Mouse (Mus musculus): Measurements from ENCODE around the gene Rbm14.

The Rbm14 gene

DNA sequence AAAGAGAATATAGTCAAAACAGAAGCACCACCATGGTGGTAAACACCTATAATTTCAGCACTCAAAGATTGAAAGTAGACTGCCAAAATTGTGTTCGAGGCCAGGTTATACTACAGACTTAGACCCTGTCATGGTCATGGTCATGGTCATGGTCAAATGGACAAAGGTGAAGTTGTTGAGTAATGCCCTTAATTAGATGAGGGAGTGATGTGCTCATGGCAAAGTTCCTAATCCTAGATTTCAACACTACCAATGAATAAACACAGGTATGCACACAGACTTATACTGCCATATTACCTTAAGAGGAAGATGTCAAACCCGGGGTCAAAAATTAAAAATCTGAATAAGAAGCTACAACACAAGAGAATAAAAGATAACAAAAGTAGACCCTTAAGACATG, 25.1 kb downstream of the Rbm14 start:
- no peak for TF ChIP-seq GATA4 (IDR thresholded peaks at IDR 0.05; ENCODE audit: insufficient replicate concordance, low read length)

DNA sequence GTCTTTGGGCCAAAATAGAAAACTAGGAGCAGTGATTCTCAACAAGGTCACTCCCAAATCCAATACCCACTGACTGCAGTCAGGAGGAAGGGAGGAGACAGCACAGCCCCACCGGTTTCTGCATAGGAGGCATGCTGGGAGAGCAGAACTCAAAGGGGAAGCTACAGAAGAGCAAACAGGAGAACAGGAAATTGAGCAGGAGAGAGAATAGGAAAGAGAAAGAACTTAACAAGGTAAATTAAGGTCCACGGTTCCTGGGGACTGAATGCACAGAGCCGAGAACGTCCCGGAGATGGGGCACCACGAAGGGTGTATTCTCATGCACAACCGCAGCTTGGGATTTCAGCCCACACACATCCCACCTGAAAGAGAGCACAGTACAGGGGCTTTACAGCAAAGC, 26.2 kb downstream of the Rbm14 start:
- no peak for TF ChIP-seq GATA4 (IDR thresholded peaks at IDR 0.05; ENCODE audit: insufficient replicate concordance, low read length)

DNA sequence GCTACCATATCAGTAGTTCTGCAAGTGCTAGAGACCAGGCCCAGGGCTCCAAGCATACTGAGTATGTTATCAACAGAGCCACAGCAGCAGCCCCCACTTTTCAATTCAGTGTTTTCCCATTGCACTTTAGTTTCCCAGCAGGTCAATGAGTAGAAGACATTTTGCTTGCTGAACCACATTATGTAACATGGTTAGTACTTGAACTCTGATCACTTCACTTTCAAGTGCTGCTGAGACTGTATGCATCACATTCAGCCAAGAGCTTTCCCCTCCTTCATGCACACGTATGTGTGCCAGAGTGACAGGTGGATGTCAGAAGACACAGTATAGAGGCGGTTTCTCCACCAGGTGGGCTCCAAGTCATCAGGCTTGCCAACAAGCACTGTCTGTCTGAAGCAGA, 28.5 kb downstream of the Rbm14 start:
- no peak for TF ChIP-seq GATA4 (IDR thresholded peaks at IDR 0.05; ENCODE audit: insufficient replicate concordance, low read length)

DNA sequence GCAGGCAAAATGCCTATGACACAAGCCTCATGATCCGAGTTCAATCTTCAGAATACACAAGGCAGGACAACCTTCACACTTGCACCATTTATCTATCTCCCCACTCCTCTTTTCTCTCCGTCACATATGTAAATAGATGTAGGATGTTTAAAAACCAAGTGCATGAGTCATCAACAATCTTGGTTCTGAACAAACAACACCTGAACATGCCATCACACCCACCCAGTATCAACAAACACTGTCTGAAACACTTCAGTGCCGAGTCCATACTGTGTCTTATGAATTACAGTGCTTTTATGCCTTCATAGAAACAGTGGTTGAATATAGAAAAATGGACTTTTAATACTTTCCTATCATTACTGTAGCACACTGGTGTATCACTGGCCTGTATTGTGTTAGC, 38.6 kb downstream of the Rbm14 start:
- TF ChIP-seq GATA4 (IDR thresholded peaks at IDR 0.05; ENCODE audit: insufficient replicate concordance, low read length), result no peak

DNA sequence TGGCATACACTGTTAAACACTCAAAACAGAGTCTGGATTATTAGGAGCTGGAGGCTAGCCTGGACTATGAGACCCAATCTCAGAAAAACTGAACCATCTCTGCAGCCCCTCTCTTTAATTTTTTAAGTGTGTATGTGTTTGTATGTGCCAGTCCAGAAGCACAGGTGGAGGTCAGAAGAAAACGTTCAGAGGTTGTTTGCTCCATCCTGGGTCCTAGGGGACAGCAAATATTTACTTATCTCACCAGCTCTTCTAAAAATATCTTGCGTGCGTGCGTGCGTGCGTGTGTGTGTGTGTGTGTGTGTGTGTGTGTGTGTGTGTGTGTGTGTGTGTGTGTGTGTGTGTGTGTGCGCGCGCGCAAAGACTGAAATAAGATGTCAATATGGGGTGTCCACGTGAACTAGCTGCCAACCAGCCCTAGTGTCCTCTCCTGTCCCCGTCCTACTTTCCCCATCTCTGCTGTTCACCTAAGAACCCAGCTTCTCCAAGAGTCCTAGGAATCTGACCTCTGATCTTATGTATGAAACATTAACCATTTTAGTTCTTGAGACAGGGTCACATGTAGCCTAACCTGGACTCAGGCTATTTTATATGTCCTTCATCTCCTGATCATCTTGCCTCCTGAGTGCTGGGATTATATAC, 43.8 kb downstream of the Rbm14 start:
- TF ChIP-seq GATA4 (IDR thresholded peaks at IDR 0.05; ENCODE audit: insufficient replicate concordance, low read length), result no peak

DNA sequence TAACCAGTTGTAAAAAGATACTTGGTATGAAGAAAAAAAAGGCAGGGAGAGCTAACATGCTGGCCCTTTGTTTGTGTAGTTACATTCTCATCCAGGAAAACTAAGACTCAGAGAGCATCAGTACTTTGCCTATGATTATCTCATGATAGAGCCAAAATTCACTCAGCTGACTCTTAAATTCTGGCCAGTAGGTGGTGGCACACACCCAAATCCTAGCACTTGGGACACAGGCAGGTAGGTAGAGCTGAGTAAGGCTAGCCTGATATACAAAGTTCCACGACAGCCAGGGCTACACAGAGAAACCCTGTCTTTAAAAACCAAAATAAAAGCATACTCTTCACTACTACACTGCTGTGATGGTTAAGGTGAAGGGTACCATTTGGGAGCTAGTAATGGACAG, 48.6 kb downstream of the Rbm14 start:
- TF ChIP-seq GATA4 (IDR thresholded peaks at IDR 0.05; ENCODE audit: insufficient replicate concordance, low read length), result no peak

DNA sequence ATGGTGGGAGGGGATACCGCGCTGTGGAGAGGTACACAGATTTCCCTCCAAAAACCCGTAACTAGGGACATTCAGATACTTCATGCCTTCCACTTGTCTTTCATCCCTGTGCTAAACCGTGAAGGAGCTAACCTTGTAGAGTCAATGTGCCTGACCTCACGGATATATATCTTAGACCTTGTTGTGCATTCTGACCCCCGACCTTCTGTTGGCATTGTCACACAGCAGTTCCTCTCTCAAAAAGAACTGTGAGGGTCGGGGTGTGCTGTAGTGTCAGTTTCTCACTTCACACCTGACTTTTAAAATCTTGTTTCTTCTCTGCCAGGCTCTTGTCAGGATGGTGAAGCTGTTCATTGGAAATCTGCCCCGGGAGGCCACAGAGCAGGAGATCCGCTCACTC, 54.5 kb downstream of the Rbm14 start:
- no peak for TF ChIP-seq GATA4 (IDR thresholded peaks at IDR 0.05; ENCODE audit: insufficient replicate concordance, low read length)

DNA sequence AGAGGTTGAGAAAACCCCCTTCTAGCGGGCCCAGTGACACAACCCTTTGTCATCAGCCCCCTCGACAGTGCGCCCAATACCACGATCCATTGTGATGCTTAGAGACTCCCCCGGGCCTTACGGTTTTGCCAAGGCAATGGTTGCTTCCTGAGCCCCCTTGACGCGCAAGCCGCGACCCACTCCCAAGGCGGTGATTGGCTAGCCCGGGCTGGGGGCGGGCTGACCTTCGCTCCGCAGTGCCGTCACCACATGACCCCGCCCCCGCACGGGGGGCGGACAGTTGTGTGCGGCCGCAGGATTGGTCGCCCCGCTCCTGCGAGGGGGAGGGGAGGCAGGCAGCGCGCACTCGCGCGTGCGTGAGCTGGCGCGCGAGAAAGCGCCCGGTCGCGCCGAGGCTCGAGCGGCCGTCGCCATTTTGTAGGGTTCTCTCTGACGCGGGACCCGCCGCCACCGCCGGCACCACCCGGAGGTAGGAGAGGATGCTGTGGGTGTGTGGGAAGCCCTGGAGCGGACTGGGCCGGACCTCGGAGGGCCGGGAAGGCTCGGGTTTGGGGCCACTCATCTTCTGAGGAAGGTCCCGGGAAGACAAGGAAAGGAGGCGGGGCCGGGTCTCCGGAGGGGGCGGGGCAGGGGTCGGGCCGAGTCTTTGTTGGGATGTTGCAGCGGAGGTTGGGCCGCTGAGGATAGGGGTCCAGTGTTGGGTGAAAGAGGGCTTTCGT, 55.1 kb downstream of the Rbm14 start, which contains the start of gene Rbm4b:
Gene Rbm4b (plus strand): TSS at position 305 of the 719 bp plus-strand sequence.
- no peak for TF ChIP-seq GATA4 (IDR thresholded peaks at IDR 0.05; ENCODE audit: insufficient replicate concordance, low read length)

DNA sequence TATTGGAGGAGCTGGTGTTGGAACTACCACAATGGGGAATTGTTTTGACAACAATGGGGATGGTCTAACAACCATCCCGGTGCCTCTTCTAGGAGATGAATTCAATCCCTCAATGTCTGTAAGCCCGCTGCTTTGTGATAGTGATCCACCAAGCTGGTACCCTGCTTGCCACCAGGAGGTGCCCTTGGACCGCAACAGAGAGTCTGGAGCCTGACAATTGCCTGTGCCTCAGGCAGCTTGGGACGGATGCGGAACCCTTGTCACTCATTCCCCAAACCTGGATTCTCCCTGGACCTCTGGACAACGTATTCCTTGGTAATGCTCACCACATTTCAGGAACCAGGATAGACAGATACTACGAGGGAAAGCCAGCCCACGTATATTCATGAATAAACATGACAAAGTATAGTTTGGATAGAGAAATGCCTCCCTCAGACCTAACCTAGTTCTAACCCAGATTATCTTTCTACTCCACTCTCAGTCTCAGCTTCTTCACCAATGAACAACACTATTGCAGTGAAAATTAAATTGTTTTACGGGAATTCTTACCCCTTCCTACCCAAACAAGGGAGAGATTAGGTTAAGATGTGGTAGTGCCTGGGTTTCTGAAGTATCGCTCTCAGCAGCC, 55.8 kb downstream of the Rbm14 start:
- no peak for TF ChIP-seq GATA4 (IDR thresholded peaks at IDR 0.05; ENCODE audit: insufficient replicate concordance, low read length)

All from liver, adult (tissue).